Mouse (Mus musculus): Measurements from ENCODE around the gene Slc8a1.

Gene Slc8a1

DNA sequence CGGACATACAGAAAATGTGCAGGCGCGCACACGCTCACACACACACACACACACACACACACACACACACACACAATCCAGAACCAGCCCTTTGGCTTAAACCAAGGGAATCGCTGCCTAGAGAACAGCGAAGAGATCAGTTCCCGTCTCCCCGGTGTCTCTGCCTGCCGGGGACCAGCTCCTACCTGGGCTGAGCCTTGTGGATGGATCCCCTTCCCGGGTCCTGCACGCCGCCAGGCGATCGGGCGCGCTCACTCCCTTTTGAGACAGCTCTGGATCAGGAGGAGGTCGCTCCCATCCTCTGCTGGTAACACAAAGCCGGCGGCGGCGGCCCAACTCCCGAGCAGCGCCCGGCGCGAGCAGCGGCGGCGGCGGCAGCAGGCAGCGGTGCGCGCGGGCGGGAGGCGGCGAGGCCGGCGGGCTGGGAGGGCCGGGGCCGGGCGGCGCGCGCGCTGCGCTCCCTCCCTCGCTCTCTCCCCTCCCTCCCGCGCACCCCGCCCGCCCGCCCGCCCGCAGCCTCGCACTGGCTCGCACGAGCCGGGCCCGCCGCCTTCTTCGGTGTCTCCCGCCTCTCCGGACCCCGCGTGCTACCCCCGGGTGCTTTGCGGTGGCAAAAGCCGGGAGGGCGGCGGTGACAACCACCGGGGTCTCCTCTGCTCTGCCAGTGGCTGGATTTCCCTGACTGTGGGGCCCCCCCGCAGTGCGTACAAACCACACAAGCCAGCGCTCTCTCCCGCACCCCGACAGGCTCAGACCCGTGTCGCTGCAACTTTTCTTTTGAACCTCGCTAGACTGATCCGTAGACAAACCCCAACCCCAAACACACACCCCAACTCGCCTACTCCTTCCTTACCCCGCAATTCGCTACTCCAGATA is 68.1 kb downstream of the Slc8a1 start:
- intact Hi-C loops (cut with DNase I) = loop anchor here (10.0 kb wide), 3 partner anchors 115 to 475 kb away; no protein-coding TSS in a partner anchor

DNA sequence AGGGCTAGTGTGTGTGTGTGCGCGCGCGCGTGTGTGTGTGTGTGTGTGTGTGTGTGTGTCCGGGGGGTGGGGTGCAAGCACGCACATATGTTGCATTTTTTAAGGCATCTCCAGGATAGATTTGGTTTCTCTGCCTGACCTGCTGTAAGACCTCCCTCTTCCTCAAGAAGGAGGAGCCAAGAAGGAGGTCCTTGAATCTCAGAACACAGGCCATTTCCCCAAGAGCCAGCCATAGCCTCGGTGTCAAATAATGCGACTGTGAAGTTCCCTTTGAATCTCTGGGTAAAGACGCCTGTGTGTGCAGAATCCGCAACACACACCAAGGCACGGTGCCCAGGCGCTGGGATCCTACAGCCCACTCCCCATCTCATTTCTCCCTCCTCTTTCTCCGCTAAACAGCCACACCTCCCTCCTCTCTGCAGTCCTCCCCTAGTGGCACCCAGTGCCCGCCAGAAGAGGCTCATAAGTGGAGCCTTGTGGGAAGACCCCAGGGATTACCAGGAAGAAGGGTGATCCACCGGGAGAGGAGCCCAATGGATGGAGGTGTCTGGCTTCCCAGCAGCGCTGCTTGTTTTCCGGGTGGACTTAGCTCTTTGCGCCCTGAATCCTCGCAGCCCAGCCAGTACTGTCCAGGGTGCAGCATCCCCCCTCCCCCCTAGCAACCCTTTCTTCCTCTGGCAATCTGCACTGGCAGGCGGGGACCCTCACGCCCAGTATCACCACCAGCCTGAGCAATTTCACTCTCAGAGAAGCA is 68.9 kb downstream of the Slc8a1 start:
- intact Hi-C loops (cut with DNase I) = loop anchor here (10.0 kb wide), 3 partner anchors 116 to 474 kb away; no protein-coding TSS in a partner anchor

DNA sequence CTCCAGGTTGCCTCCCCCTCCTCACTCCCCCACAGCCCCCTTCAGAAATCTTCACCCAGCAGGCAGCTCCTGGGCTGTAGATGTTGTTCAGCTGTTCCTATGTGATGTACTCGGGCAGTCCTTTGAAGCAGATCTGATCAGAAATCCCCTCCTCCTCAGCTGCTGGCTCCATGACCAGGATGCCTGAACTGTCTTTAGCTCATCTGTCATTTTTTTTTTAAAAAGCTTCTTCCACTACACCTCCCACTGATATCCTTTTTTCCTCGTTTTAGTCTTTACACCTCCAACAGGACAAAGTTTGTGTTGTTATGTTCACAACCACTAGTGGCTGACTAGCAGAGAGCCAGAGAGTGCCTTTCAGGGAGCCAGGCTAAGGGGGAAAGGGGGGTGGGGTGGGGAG is 69.7 kb downstream of the Slc8a1 start:
- intact Hi-C loops (cut with DNase I) = loop anchor here (10.0 kb wide), 3 partner anchors 116 to 474 kb away; no protein-coding TSS in a partner anchor

DNA sequence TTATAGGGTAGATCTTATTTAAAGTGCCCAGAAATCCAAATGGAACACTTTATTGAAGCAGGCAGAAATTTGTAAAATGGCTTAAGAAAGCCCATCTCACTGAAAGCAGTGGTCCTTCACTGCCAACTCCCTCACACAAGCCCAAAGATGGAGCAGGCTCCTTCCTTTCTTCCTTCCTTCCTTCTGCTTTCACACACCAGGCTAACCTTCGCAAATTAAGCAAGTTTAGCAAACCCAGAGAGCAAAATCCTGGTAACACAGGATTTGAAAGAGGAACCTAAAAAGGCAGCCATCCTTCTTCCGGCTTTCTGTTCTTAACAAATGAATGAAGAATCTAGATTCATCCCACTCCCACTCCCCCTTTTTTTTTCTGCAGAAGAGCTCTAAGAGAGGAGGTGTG is 70.2 kb downstream of the Slc8a1 start:
- intact Hi-C loops (cut with DNase I) = loop anchor here (10.0 kb wide), 3 partner anchors 117 to 473 kb away; no protein-coding TSS in a partner anchor

DNA sequence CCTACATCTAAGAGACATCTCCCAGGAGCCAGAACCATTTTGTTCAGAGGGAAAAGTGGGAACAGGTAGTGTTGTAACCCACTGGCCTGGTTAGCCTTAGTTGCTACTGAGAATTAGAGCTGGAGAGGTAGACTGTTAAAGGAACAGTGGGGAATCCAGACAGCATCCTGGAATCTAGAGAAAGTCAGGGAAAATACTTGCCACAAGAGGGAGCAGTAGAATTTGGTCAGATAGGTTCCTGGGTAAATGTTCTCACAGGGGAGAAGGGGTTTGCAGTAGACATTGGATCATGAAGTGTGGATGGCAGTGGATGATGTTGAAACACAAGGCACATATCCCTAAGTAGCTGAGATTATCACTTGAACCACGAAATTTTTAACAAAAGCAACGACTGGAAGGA is 71.6 kb downstream of the Slc8a1 start:
- intact Hi-C loops (cut with DNase I) = loop anchor here (10.0 kb wide), 3 partner anchors 118 to 472 kb away; no protein-coding TSS in a partner anchor

DNA sequence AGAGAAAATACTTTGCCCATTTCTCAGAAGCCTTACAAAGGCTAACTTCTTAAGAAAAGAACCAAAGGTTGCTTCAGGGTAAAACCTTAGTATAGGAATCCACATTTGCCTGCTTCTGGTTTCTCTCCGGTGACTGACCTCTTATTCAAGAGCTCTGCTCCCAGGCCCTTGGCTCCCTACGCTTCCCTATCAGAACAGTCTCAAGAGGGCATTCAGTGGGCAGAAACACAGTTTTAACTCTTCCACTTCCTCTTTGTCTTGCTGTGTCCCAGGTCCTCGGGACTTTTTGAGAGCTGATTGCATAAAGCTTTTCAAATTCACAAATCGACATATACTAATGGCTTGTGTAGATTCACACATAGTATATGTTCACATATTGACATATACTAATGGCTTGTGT is 73.3 kb downstream of the Slc8a1 start:
- intact Hi-C loops (cut with DNase I) = loop anchor here (10.0 kb wide), 3 partner anchors 120 to 470 kb away; no protein-coding TSS in a partner anchor

DNA sequence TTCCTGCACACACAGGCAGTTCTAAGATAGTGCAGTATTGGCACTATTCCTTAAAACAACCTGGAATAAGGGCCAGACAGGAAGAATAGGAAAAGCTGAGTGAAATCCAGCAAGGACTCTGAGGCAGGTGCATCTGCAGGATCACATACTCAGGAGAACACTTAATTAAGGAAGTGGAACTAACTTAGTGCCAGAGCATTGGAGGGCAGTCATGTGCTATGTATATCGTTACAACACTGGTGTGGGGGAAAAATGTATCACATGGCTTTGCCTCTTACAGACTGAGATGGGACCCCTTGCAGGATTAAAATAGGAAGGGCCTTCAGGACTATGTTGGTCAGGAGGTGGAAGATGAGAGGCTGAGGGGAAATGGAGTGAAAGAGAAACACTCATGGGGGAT is 80.3 kb downstream of the Slc8a1 start:
- intact Hi-C loops (cut with DNase I) = no loop called here

DNA sequence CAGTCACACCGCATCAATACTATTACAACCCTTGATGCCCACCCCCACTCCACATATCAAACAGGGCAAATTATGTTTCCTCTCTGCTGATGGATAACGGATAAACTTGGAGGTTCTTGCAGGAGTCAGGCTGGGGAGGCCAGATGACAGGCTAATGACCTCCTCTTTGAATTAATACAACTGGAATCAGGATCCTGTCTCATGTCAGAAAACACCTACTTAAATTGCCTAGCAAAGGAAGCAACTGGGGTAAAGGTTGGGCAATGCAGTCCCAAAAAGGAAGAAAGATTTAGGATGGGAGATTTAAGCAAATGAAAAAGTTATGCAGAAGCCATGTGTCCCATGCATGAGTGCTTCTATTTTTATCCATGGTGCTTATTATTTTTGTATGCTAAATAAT is 83.6 kb downstream of the Slc8a1 start:
- intact Hi-C loops (cut with DNase I) = no loop called here

DNA sequence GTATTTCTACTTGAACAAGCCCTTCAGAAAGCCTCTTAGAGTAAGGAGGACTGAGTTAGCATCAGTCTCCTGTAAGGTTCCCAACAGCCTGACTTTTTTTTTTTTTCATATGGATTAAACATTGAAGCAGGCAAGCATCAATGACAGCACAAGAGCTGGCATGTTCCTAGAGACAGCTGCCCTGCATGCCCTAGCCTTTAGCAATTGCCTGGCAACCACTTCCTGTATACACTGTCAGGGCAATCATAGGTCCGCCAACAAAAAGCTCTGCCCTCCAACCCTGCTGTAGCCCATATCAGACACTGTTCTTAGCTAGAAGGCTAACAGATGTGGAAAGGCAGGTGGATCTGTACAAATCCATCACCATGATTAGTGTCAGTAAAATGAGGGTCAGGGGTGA is 85.2 kb downstream of the Slc8a1 start:
- intact Hi-C loops (cut with DNase I) = no loop called here

DNA sequence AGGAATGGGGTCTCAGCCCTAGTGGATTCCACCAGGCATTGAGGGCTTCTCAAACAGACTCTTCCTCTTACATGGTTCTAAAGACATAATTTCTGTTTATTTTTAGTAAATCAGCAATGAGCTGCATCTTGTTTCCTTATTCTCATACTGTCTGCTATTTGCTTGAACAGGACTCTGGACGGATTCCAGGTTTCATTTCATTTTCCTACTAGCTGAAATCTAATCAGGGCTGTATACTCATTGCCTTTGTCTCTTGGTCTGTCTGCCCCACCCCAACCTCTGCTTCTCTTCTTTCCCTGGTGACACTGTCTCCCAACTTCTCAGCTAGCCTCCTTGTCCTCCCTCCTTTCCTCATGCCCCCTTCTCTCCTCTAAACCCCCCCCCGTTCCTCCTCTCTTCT is 101.4 kb downstream of the Slc8a1 start:
- intact Hi-C loops (cut with DNase I) = no loop called here

DNA sequence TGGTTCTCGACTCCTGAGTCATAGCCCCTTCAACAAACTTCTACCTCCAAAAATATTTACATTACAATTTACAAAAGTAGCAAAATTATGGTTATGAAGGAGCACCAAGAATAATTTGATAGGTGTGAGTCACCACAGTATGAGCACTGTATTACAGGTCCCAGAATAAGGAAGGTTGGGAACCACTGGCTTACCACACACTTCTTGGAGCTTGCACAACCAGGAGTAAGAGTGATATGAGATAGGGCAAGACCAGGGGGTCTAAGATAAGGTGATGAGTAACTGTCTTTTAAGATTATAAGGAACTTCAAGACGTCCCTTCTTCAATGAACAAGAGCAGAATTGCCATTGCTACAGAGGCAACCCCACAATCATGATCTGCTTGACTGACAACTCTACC is 107.7 kb downstream of the Slc8a1 start:
- intact Hi-C loops (cut with DNase I) = no loop called here

DNA sequence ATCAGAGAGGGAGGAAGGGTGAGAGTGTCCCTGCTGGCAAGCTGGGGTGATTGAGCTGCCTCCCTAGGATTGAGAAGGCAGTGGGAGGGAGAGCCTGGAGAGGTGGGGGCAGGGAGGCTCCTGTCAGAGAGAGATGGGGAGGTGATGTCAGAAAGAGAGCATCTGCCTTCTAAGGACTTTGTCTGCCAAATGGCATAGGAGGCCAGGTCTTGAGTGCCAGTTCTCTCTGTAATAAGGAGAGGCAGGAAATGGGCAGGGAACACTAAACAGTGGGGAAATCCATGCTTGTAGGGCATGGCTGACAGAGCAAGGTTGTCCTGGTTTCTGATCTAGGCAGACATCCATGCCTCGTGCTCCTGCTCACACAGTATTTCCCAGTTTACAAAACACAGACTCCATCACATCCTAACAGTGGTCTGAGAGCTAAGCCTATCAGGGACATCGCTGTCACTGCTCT is 117.0 kb downstream of the Slc8a1 start:
- intact Hi-C loops (cut with DNase I) = no loop called here

DNA sequence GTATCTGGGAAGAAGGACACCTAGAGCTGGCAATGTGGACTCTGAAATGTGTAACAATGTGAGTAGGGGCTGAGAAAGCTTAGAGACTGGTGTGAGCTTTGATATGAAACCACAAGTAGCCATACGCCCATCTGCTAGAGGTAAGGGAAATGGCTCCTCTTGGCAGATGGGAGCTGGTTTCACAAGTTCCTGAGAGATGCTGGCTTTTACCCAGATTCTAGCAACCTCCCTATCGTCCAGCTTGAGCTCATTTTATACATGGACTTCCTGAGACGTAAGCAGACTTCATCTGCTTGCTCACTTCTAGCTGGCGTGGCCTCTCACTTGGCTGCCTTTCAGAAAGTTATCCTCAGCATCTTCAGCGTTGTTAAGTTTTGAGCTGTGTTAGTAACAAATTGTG is 119.7 kb downstream of the Slc8a1 start:
- intact Hi-C loops (cut with DNase I) = no loop called here

DNA sequence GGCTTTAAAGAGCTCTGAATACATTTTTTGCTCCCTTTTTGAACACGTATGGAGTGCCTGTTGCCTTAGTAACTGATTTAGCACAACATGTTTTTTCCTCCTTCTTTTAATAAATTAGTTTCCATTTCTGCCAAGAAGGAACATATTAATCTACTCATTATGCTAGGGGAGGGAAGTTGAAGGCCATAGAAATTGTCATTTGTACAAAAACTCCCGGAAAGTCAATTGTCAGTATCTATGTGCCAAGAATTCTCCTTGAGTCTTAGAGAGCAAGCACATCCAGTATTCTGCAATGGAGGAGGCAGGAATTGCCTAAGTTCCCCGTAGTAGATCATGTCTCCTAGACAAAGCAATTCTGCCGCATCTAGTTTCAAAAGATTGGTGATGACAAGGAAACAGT is 121.9 kb downstream of the Slc8a1 start:
- intact Hi-C loops (cut with DNase I) = no loop called here

DNA sequence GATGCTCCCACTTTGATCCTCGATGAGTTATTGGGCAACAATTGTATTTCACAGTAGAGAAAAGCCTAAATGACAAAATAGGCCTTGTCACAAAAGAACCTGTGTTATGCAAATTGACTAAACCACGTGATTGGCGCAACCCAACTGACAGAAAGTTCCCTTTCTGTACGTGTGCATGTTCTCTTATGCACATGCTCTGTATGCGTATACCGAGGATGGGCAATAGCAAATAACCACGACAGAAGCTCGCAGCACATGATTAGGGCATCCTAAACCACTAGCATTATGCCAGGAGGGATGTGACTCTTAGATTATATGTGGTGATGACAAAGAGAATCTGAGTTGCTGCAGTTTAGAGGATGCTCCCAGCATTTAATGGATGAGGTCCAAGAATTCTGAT is 122.8 kb downstream of the Slc8a1 start:
- intact Hi-C loops (cut with DNase I) = no loop called here

DNA sequence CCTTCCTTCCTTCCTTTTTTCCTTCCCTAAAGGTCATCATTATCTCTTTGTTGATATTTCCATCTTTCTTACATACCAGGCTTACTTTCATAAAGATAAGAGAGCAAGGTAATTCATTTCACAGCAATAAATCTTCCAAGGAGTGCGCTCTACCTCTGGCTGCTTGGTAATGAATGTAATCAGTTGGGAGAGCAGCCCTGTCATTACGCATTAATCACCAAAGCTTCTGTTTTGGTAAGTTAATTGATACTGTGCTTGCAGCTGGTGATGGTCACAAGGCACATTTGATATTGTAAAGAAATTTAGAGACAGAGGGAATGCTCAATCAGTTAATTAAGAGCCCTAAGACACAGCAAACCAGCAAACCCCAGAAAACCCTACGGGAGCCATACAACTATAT is 130.7 kb downstream of the Slc8a1 start:
- intact Hi-C loops (cut with DNase I) = no loop called here

DNA sequence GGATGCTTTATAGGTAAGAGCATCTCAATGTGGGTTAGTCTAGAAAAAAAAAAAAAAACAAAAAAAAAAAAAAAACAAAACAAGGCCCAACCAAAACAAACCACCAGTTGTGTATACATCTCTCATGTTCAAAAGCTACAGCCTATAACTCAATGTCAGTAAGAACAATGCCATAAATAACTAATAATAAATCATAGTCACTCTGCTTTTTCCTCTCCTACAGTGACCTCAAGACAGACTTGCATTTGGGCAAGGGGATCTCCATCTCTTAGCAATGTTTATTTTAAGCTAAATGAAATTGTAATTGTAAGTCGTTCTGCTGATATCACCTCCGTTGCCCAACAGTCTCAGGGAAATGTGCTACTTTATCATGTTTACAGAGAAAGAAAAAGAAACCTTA is 132.1 kb downstream of the Slc8a1 start:
- intact Hi-C loops (cut with DNase I) = no loop called here

DNA sequence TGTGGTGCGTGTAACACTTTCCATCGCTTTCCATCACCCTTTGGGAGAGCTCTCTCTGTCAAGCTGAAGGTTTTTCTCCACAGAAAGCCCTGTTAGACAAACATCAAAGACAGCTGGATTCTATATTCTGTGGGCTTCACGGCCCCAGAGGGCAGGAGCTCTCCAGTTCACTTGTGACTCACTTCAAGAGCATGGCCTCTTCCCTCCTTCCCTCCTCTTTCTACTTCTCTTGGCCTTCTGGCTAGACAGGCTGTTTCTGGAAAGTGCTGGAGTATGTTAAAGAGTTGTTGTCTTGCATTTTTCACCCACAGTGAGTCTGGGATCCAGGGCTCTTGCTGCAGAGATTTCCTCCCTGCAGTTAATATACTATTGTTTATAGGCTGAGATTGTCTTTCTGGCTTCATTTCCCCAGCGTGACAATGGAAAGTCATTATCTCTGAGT is 132.9 kb downstream of the Slc8a1 start:
- intact Hi-C loops (cut with DNase I) = no loop called here

DNA sequence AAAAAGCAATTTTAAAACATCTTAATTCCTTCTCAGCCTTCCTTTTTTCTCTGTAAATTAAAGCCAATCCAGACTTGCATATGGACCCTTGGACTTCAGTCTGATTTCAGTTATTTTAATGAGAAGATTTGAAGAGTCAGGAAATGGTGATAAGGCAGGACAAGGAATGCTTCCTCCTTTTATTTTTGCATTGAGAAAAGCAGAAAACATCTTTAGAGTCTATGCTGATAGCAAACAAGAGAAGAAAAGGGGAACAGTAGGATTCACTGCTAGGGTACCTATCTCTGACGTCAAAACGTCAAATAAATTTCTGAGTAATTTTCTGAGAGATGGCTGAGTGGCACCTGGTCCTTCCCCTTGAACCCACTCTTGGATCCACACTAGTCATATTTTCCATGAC is 139.1 kb downstream of the Slc8a1 start:
- intact Hi-C loops (cut with DNase I) = no loop called here

DNA sequence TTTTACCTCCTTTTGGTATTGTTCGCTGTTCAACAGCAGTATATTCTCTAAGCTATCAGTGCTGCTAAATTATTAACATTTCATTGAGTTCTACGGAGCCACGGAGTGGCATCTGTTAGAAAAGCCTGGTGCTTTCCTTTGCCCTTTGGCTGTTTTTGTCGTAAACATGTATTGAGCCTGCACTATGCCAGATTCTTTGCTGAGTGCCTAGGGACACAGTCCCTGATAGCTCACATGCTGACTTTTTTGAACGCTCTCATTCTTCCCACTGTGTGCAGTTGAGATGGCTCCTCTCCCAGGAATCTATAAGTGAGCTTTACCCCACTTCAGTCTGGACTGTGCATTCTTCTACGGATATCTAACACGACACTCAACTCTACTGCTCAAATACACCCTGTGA is 148.4 kb downstream of the Slc8a1 start:
- intact Hi-C loops (cut with DNase I) = no loop called here

DNA sequence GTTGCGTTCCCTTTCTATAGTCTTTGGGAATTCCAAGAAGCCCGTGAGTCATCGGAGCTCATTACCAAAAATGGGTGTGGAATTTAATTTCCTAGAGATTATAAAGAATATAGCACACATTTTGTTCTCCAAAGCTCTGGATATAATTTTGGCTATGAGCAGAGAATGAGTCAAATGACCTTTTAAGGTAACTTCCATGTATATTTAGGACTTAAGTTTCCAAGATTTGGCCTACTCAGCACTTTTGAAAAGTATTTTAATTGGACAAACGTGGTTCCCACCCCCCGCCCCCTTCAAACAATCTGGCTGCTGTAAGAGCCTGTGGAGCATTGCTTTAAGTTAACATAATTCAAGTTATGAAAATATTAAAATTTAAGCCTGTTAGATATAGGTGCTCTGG is 151.4 kb downstream of the Slc8a1 start:
- intact Hi-C loops (cut with DNase I) = no loop called here

All from adrenal gland (tissue).